Mouse (Mus musculus) left cerebral cortex, postnatal 4 days (tissue): ENCODE results near the gene Spata18. TPM values are rescaled to one million over a fixed set of nuclear protein-coding genes. Genes with fewer than 3 reads are reported as not detected.

Source experiments
- DNase-seq: peaks from one replicate; pipeline ENCODE4 v3.0.0-alpha.2; 2022
- intact Hi-C: fragments of 180-260 bp; cut with DNase I; formaldehyde crosslinking; loops from one replicate; pipeline ENCODE4 v1.15.1; 2025
- total RNA-seq, 2 experiments: library from RNA; stranded (reverse); gene quantifications; 2 replicates each; pipeline ENCODE4 v1.2.3; 2021

Gene Spata18
- total RNA-seq: 1 to 10 TPM; 1.3 to 1.7 TPM

DNA sequence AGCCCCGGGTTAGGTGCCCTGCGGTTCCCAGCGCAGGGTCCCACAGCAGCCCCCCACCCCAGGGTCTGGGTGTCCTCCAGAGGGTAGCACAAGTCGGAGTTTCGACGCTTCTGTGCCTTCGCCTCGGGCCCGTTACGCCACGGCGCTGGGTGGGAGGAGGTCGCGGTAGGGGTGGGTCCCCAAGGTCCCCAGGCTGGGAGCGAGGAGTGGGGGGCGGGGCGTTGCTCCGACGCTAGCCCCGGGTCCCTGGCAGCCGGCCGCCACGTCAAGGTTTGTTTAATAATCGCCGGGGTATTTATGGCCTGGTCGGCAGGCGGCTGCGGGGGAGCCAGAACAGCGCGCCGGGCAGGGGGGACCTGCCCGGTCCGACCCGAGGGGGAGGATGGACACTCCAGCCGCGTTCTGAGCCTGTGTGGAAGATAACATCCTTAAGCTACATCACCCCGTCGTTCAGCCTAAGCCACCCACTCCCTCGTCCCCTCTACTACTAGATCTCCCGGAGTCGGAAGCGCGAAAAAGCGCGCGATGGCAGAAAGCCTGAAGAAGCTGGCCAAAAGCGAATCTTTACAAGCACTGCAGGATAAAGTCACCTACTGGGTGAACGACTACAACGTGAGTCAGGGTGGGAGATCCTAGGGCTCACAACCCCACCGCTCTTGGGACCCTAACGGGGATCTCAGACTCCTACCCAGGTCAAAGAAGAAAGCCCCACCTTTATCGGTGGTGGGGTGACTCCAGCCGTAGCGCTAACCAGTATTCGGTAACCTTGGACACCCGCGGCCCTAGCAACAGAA is at the start of gene Spata18:
TSS of gene Spata18 (plus strand) at position 319 of the 794 bp plus-strand sequence.
- intact Hi-C loops: no loop called here
- peak; percentile 39 for DNase-seq

DNA sequence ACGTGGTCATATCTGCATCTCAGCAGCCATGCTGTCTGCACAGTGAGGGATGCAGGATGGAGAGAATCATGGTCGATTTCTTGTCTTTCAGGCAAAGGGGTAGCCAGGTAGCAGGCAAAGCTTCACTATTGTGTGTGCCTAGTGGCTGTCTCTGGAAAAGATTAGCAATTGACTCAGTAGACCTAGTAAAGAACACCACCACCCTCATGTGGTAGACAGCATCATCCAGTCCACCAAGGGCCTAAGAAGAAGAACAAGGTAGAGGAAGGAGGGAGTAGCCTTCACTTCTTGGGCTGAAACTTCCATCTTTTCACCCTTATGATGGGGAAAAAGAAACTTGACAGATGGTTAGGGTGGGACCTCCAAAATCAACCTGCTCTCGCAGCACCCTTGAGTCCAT is 48.3 kb upstream of the Spata18 start:
- DNase-seq: no peak
- intact Hi-C loops: no loop called here

DNA sequence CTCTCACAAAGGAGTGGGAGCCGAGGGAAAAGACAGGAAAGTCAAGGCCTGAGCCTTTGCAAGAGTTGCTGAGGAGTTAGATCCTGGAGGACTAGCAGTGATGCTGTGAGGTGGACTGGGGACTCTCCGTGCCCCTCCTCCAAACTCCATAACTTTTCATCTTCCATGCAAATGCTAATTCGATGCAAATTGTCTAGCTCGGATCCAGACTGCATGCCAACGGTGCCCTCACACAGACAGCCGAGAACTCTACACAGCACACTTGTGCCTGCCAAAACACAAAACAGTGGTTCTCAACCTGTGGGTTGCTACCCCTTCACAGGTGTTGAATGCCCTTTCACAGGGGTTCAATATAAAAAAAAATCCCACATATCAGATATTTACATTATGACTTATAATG is 46.6 kb upstream of the Spata18 start:
- no peak for DNase-seq

DNA sequence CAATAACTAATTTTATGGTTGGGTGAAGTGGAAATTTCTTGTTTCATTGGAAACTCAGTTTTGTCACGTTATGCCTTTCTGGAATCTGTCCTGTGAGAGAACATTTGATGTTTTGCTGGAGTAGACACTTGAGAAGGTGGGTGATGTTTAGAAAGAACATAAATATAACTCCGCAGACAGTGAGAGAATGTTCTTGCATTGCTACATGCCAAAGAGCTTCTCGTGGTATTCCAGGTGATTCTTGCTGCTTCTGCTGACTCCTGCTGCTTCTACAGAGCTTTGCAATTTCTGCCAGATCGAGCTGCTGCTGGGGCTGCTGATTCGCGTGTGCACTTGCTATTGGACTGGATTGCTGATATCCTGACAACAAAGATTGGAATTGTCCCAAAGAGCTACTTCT is 46.2 kb upstream of the Spata18 start:
- no peak for DNase-seq
- intact Hi-C loops: no loop called here

More for the DNA sequence above, 46.6 kb upstream of the Spata18 start:
- intact Hi-C loops: no loop called here

DNA sequence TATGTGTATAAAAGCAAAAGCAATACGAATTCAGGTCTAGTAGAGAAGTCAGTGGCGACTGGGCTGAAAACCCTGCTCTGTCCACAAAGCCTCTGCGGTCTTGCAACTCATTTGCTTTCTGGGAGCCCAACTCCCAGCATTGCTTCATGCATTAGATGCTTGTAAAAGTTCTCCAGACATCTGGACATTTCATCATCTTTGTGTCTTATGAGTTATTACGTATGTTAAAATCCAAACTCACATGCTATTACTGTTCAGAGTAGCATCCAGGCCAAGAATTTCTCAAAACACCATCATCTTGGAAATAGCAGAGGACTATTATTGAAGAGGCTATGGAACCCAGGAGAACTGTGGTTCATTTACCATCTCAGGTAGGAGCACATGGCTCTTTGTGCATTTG is 40.1 kb upstream of the Spata18 start:
- DNase-seq: no peak
- intact Hi-C loops: no loop called here

DNA sequence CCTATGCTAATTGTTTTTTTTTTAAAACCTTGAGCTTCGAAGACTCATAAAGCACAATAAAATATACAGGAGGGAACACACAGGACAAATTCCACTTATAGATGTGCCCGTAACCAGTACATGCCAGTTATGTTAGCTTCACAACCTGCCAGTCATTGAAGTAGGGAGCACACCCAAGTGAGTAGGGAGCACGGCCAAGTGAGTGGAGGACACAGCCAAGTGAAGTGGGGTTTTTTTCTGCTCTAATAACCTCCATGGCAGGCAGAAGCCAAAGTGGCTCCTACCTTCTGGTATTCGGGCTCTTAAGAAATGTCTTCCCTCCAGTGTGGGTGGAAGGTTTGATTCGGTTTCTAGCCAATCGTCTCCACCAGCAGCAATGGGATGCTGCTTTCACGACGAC is 37.9 kb upstream of the Spata18 start:
- DNase-seq: no peak

DNA sequence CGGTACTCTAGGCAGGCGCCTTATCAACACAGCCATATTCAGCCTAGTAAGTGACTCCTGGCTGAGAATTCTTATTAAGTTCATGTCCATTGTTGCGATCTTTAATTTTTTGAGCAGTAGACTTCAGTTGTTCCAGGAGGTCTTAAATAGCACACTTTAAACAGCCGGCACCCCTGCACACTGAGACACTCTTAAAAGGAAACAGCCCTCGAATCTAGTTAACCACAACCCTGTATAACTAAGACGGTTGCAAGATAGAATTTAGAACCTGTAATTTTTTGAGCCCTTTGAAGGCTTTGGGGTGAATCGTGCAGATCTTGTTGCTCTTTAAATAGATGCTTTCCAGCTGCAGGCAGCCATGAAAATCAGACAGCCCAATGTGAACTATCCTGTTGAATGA is 36.0 kb upstream of the Spata18 start:
- intact Hi-C loops: no loop called here
- DNase-seq: no peak

More for the DNA sequence above, 37.9 kb upstream of the Spata18 start:
- intact Hi-C loops: no loop called here

DNA sequence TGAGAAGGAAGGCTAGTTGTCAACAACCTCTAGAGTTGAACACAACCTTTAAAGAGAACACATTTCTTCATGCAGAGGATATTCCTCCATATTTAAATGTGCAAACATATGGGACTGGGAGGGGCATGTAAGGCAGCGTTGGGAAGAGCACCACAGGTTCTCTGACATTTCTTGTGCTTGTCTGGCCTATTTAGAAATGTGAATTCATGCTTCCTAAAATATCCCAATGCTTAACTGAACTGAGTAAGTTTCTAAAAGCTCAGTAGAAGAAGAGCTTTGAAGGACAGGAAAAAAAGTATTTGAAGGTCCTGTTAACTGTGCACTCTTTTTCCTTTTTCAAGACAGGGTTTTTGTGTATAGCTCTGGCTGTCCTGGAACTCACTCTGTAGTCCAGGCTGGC is 32.2 kb upstream of the Spata18 start:
- DNase-seq: no peak
- intact Hi-C loops: no loop called here

DNA sequence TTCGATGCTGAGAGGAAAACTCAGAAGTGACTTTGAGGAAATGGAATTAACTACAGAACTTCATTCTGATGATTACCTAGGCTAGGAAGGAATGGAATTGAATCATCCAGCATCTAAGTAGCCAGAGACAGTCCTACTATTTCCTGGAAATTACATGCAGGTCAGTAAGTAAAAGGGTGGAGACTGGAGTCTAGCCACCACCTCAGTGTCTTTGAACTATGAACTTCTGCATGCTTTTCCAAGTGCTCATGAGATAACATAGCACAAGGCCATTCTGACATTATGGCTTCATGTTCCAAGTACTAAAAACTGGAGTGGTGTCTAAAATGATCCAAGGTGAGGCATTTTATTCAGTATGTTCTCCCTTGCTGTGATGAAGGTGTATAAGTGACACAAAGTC is 25.7 kb upstream of the Spata18 start:
- intact Hi-C loops: no loop called here
- DNase-seq: no peak

DNA sequence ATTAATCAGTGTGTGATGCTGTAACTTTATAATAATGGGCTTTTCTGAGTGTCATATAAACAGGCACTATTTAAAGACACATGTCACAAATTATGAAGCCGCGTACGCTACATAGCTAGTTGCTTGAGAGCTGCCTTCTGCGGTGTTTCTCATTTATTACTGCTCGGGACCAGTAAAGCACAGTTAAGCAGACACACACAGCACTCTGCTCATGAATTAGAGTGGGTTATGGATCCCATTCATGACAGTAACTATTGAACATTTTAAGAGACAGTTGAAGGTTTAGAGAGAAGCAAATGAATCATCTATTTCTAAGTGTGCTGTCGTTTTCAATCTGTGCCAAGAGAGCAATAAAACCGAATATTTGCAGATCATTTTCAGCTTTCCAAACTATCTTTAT is 24.3 kb upstream of the Spata18 start:
- intact Hi-C loops: no loop called here
- DNase-seq: no peak

DNA sequence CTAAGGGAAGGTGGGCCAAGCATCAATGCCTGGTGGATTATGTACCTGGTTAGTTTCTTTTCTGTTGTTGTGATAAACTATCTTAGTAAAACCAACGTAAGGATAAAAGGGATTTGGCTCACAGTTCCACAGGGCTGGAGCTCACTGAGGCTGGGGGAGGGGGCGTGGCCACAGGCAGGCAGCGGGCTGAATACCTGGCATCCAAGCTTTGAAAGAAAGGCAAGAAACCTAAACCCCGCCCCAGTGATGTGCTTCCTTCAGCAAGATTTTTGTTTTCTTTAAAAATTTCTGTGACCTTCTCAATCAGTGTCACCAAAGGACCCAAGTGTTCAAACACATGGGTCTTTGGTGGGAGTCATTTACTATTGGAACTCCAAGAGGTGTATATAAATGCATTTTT is 23.6 kb upstream of the Spata18 start:
- intact Hi-C loops: no loop called here
- DNase-seq: no peak

DNA sequence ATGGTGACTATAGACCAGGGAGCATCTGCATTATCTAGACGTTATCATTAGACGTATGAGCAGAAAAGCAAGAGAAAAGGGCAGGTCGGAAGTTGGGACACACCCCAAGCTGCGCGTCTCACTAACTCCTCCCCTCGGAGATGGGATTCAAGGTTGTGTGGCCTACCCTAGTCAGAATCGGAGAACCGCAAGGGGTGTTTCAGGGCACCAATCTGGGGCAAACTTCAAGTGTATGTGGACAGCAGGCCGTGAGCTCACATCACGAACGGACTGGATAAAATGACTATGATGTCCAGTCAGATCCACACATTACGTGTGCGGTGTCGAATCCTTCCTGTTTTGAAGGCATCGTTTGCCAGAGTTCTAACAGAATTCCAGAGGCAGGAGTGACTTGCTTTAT is 23.2 kb upstream of the Spata18 start:
- intact Hi-C loops: no loop called here
- DNase-seq: no peak

DNA sequence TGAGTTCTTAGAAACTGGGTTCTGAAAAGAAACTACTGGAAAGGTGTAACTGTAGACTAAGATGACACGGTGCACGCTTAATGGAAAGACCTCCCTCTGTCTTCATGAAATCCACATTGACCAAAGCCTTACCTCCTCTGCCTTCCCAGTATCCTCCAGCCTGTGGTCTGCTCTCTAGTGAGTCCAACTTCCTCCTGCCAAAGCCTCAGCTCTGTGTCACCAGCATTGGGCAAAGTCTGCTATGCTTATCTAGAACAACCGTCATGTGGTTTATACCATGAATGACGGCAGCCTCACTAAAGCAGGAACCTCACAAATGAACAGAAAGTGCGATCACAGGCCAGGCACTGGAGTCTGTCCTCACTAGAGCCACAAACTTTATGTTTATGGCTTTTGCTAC is 21.0 kb upstream of the Spata18 start:
- intact Hi-C loops: loop anchor here (5.0 kb wide), 1 partner anchor 88 kb away; no protein-coding TSS in a partner anchor

DNA sequence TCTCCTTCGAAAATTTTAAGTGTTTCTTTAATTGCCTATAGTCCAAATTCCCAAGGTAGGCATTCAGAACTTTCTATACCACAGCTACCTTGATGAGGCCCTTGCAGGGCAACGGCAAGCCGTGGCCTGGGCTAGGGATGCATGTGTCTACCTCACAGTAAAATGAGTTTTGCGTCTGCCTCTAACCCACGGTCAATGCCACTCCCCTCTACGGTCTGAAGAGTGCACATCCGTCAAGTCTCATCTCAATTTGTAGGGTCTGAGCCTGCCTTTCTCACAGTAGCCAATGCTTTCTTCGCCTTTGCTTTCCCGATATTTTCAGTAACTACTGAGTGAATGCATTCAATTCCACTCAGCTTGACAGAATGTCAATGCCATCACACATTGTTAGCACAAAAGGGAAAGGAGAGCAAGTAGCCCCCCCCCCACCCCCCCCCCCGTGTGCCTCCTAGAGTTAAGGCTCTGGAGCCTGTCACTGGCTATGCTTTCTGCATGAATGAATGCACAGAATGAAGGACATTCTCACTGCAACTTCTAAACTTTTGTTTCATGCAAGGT is 20.1 kb upstream of the Spata18 start:
- intact Hi-C loops: loop anchor here (5.0 kb wide), 1 partner anchor 89 kb away; no protein-coding TSS in a partner anchor
- DNase-seq: no peak

More for the DNA sequence above, 21.0 kb upstream of the Spata18 start:
- DNase-seq: no peak

DNA sequence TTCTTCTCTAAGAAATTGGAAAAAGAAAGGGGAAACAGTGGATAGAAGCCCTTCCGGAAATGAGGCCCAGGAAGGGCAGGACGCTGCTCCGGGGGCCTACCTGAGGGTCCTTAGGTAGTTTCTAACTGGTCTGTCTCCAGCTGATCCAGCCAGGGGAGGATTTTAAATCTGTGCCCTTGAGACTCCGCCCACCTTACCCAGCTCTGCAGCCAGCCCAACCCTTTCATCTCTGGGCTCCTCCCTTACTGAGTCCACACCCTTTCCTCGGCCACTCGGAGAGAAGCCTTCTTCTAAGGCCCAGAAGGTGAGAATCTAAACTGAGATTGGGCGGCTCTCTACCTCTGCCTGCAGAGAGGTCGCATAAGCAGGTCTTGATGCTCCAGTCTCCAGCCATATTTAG is 18.9 kb upstream of the Spata18 start, which contains the start of gene Lrrc66:
TSS of gene Lrrc66 (minus strand) at position 236 of the 400 bp plus-strand sequence.
- DNase-seq: no peak
- intact Hi-C loops: loop anchor here (5.0 kb wide), 1 partner anchor 90 kb away; no protein-coding TSS in a partner anchor

DNA sequence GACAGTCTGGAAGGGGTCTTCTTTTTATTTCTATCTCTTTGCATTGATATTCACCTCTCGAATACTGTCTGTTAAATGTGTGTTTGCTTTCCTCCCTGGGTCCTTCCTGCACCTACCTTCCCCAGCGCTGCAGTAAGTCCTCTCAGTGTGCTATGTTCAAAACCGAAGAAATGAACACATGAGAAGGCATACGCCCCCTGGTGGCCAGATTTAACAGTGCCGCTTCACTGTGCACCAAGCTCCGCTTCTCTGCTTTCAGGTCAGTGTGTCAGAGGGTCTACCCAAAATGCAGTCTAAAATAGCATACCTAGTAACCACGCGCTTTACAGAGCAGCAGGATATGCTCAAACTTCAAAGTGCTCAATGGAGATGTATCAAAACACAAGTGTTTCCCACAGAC is 18.0 kb upstream of the Spata18 start:
- peak; percentile 87 for DNase-seq
- intact Hi-C loops: loop anchor here (5.0 kb wide), 1 partner anchor 91 kb away; no protein-coding TSS in a partner anchor

DNA sequence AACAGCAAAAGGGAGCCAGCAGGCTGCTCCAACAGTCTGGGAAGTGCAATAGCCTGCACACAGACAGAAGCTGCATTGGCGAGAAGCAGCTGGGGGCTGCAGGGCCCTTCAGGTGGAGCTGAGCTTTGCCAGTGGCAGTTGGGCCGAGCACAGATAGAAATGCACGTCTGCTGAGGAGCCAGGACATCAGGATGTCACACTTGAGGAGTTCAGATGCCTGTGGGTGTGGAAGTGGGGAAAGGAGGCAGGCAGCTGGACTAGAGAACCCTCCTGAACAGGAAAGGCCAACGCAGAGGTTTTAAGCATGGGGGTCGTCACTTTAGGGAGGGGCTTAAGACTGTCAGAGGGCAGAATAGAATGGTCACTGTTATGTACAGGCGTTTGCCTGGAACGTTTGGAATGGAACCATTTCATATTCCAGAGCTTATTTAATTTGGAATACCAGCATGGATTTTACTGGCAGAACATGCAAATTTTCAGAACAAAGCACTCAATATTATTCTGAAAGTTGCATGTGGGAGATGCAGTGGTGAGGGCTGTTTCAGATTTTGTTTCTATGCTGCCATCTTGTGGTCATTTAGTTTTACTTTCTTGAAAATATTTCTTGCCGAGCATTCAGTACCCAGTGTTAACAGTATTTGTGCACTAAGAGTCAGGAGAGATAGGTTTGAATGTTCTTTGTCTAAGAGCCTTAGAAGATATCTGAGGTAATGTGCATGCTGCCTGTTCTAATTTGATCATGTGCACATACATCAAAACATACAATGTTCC is 13.7 kb upstream of the Spata18 start:
- intact Hi-C loops: loop anchor here (2.0 kb wide), 1 partner anchor 203 kb away; no protein-coding TSS in a partner anchor
- DNase-seq: no peak

DNA sequence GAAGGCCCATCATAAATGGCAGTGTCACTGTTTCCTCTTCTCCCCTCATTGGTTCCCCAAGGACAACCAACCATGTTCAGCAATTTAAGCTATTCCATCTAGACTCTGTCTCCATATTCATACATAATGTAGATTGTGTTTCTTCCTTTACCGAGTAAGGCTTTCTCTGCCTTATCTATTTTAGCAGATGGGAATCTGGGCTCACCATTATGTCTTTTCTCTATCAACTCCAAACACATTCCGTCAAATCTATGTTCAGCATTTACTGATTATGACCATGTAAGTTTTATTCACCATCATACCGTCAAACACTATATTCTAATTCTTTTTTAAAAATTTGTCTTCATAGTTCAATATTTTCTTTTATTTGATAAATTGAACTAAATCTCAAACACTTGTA is 10.1 kb upstream of the Spata18 start:
- no peak for DNase-seq
- intact Hi-C loops: no loop called here

DNA sequence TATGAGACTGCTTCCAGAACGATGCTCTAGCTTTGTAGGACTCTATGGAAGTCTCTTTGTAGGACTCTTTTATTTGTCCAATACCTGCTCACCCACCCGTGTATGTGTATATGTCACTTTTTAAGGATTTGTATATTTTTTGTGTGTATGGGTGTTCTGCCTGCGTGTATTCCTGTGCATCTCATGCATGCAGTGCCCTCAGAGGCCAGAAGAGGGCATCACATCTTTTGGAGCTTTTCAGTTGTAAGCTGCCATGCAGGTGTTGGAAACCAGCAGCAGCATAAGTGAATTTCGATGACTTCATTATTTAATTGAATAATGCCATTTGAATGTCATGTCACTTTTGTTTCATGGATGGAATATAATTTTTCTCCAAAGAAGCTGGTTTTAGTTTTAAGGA is 9.1 kb upstream of the Spata18 start:
- intact Hi-C loops: no loop called here
- peak; percentile 38 for DNase-seq

DNA sequence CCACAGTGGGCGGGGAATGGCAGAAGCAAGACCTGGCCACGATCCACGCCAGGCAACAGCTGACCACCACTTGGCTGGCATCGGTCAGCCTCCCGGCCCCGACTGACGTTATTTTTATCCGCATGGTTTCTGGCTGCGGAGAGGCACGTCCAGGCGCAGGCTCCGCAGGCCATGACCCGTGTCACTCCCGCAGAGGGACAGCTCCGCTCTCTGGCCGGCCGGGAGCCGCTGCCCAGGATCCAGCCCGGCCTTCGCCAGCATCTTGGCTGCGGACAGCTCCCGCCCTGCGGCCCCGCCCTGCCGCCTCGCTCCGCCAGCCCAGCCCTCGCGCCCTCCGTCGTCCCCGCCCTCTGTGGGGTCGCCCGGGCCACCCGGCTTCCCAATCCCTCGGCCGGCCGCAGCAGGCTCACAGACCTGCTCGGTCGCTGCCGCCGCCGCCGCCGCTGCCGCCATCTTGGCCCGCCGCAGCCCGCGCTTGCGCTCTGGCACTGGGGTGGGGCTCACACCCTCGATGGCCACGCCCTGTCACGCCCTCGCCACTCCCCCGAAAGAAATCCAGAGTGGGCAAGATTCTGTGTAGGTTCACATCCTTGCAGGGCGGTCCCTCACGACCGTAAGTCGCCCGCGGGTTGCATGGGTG is 3.8 kb upstream of the Spata18 start, which contains the start of gene Sgcb:
TSS of gene Sgcb (minus strand) at position 530 of the 640 bp plus-strand sequence.
- intact Hi-C loops: no loop called here
- DNase-seq: peak; percentile 87
